Mouse (Mus musculus): ENCODE measurements around the gene Hist2h3b.

GRCm38 (mm10) chr3:96292641-96293040 lies 24.2 kb downstream of the Hist2h3b start:
- no peak for TF ChIP-seq CTCF (conservative IDR thresholded peaks at IDR 0.05; ENCODE audit: low read length)
- no peak for TF ChIP-seq NANOG (IDR thresholded peaks at IDR 0.05; ENCODE audit: borderline replicate concordance, low read length)
